Mouse (Mus musculus) forebrain, embryonic 12.5 days (tissue): ENCODE data around the gene Mdn1. TPM values are rescaled to one million over a fixed set of nuclear protein-coding genes. Genes with fewer than 3 reads are reported as not detected.

Experiments
- ATAC-seq: fragments of 200-750 bp; cut with Nextera tagmentation; 2 replicates; pipeline ENCODE4 v1.8.0; 2017; ENCODE audit warnings: moderate TSS enrichment; ENCODE audit not compliant: low FRiP score
- H3K27ac ChIP-seq: fragments of 300-500 bp; sonication (generic); 2 replicates; pipeline ENCODE4 v1.5.1; 2016; ENCODE audit warnings: mild to moderate bottlenecking
- H3K27me3 ChIP-seq: fragments of 300-500 bp; sonication (generic); 2 replicates; pipeline ENCODE4 v1.6.1; 2016; ENCODE audit warnings: mild to moderate bottlenecking
- H3K36me3 ChIP-seq: fragments of 300-500 bp; sonication (generic); replicated peaks from 2 replicates; pipeline ENCODE4 v1.6.1; 2016; ENCODE audit warnings: mild to moderate bottlenecking
- H3K4me1 ChIP-seq: fragments of 300-500 bp; sonication (generic); 2 replicates; pipeline ENCODE4 v1.6.1; 2016
- H3K4me2 ChIP-seq: fragments of 300-500 bp; sonication (generic); 2 replicates; pipeline ENCODE4 v1.6.1; 2016; ENCODE audit warnings: mild to moderate bottlenecking, moderate library complexity
- H3K4me3 ChIP-seq: fragments of 300-500 bp; sonication (generic); replicated peaks from 2 replicates; pipeline ENCODE4 v1.5.1; 2016; ENCODE audit warnings: mild to moderate bottlenecking
- H3K9ac ChIP-seq: fragments of 300-500 bp; sonication (generic); 2 replicates; pipeline ENCODE4 v1.6.1; 2016; ENCODE audit warnings: mild to moderate bottlenecking
- H3K9me3 ChIP-seq: fragments of 300-500 bp; sonication (generic); 2 replicates; pipeline ENCODE4 v1.6.1; 2016
- WGBS: fragments of 180-500 bp; shearing (Covaris S2); methylation state at CpG from one replicate; pipeline ENCODE4 v1.1.7; 2016; 5-methylcytosine and 5-hydroxymethylcytosine counted together
- polyA plus RNA-seq: library from polyadenylated mRNA; unstranded; fragments of >200 nt; fragmentation: Nextera tagmentation; extraction: Ambion mirVana; gene quantifications from 2 replicates; pipeline ENCODE4 v1.2.1, GENCODE M21; 2016

Mdn1 gene
- polyA plus RNA-seq, 1 experiment from 2014 or later = 18.6 TPM

GRCm38 (mm10) chr4:32799966-32800576 lies 143.2 kb downstream of the Mdn1 start, which contains the start of gene Lyrm2:
TSS of gene Lyrm2 (plus strand) at chr4:32800253.
- Histone ChIP-seq H3K9ac (peak within 1 kb of the TSS; percentile 95), H3K27ac (peak within 1 kb of the TSS; percentile 100), H3K4me3 (peak within 1 kb of the TSS; percentile 86), H3K4me2 (peak within 1 kb of the TSS; percentile 74), H3K4me1 (peaks cover 9% of the 10 kb centered on the region), H3K27me3 (no peaks in the 10 kb centered on the region), H3K9me3 (no peaks in the 10 kb centered on the region), H3K36me3 (no peaks in the 10 kb centered on the region; the same call in 1 of the 2 replicates)
- ATAC-seq = peak; percentile 95
- under 1% methylated on average over 53 of the region's 53 CpGs for WGBS

DNA sequence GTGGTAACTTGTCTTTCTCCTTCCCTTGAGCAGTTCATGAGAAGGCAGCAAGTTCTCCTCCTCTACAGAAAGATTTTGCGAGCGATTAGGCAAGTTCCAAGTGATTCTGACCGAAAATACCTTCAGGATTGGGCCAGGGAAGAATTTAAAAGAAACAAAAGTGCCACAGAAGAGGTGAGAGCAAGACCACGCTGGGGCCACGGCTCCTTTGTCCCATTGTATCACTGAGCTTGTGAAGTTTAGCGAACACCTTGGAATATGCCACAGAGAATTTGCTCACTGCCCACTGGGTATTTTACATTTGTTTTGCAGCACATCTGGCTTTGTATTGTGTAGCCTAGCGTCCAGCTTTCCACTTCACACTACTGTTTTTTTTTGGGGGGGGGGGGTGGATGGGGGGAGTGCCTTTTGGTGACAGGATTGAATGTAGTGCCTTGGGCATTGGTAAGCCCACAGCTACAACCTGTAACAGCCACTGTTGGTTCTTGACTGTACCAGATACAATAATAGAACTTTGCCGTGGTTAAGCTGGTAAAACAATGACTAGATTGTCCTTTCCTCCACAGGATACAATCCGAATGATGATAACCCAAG lies 143.8 kb downstream of the Mdn1 start:
- peak overlapping the region; percentile 86 for H3K4me3 ChIP-seq
- ATAC-seq = peak; percentile 61
- no peaks in the 10 kb centered on the region for H3K27me3 ChIP-seq
- H3K27ac ChIP-seq = peak overlapping the region; percentile 100
- 7% methylated on average over 9 of the region's 9 CpGs for WGBS
- H3K9ac ChIP-seq = peak overlapping the region; percentile 95
- H3K36me3 ChIP-seq = peaks cover 2% of the 10 kb centered on the region; the same call in 1 of the 2 replicates
- peaks cover 9% of the 10 kb centered on the region for H3K4me1 ChIP-seq
- peak overlapping the region; percentile 74 for H3K4me2 ChIP-seq
- no peaks in the 10 kb centered on the region for H3K9me3 ChIP-seq

- H3K4me3 ChIP-seq = no peak overlapping the region
- no peaks in the 10 kb centered on the region for H3K27me3 ChIP-seq
- no peak overlapping the region for H3K4me2 ChIP-seq
- WGBS = 76% methylated on average over 5 of the region's 5 CpGs
- H3K4me1 ChIP-seq = no peaks in the 10 kb centered on the region
- ATAC-seq = no peak
- no peak overlapping the region for H3K27ac ChIP-seq
- H3K9me3 ChIP-seq = no peaks in the 10 kb centered on the region
- H3K36me3 ChIP-seq = peaks cover 2% of the 10 kb centered on the region; the same call in 1 of the 2 replicates
- no peak overlapping the region for H3K9ac ChIP-seq
Measured at GRCm38 (mm10) chr4:32817478-32817877, 160.6 kb downstream of the Mdn1 start.

DNA sequence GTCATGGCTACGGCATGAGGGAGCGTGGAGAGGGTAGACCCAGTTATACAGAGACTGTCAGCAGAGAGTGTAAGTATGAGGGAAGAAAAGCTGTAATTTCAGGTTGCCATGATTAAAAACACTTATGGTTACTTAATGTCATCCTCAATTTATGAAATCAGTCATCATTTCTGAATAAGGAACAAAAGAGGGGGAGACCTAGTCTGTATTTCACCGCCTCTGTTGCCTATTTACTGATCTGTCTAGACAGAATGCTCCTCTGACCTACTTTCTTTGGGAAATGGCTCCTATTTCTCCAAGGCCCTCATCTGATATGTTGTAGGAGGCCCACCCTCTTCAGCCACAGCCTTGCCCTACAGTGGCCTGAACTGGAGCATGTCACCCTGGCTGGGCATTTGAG lies 163.8 kb downstream of the Mdn1 start:
- 93% methylated on average over 3 of the region's 3 CpGs for WGBS
- Histone ChIP-seq H3K9me3 (no peaks in the 10 kb centered on the region), H3K4me1 (no peaks in the 10 kb centered on the region), H3K4me2 (no peak overlapping the region), H3K27me3 (no peaks in the 10 kb centered on the region), H3K9ac (no peak overlapping the region), H3K36me3 (peaks cover 2% of the 10 kb centered on the region; the same call in 1 of the 2 replicates), H3K27ac (no peak overlapping the region), H3K4me3 (no peak overlapping the region)
- no peak for ATAC-seq

- Histone ChIP-seq H3K9ac (no peak overlapping the region), H3K9me3 (no peaks in the 10 kb centered on the region), H3K27me3 (no peaks in the 10 kb centered on the region), H3K4me3 (no peak overlapping the region), H3K4me2 (no peak overlapping the region), H3K36me3 (no peaks in the 10 kb centered on the region; the same call in 1 of the 2 replicates), H3K27ac (no peak overlapping the region), H3K4me1 (peaks cover 8% of the 10 kb centered on the region; the same call in 1 of the 2 replicates)
- no peak for ATAC-seq
- 74% methylated on average over 8 of the region's 8 CpGs for WGBS
Measured at GRCm38 (mm10) chr4:32824254-32824653, 167.3 kb downstream of the Mdn1 start.

Other genes starting within 250 kb of the Mdn1 start
- gene Gja10, start 54.4 kb upstream of the Mdn1 start, polyA plus RNA-seq = not detected in 2 replicates
- gene Casp8ap2, start 41.7 kb upstream of the Mdn1 start, polyA plus RNA-seq = 73.3 and 76.3 TPM in 2 replicates
- 164 and 166 TPM in 2 replicates for gene Lyrm2, start 143.1 kb downstream of the Mdn1 start, polyA plus RNA-seq